Mouse (Mus musculus) embryonic stem cell, embryonic (primary cell): Measurements from ENCODE around the gene Spata25.

Source experiments
- CTCF ChIA-PET, 4 experiments: fragments of 300-600 bp in 2 of 4; fragments of 350-600 bp in 2 of 4; sonication (Branson Sonifier 250); formaldehyde crosslinking; loops; one replicate each; lab custom pipeline; 2022; ENCODE audit warnings: inconsistent platforms in 2 of 4; lab: Charles Lee
- POLR2A ChIA-PET, 4 experiments: fragments of 300-600 bp in 2 of 4; fragments of 350-600 bp in 2 of 4; sonication (Branson Sonifier 250); formaldehyde crosslinking; loops; one replicate each; lab custom pipeline; 2022; ENCODE audit warnings: antibody characterized with exemption in 4 of 4, inconsistent platforms in 1 of 4; lab: Charles Lee

Gene Spata25

DNA sequence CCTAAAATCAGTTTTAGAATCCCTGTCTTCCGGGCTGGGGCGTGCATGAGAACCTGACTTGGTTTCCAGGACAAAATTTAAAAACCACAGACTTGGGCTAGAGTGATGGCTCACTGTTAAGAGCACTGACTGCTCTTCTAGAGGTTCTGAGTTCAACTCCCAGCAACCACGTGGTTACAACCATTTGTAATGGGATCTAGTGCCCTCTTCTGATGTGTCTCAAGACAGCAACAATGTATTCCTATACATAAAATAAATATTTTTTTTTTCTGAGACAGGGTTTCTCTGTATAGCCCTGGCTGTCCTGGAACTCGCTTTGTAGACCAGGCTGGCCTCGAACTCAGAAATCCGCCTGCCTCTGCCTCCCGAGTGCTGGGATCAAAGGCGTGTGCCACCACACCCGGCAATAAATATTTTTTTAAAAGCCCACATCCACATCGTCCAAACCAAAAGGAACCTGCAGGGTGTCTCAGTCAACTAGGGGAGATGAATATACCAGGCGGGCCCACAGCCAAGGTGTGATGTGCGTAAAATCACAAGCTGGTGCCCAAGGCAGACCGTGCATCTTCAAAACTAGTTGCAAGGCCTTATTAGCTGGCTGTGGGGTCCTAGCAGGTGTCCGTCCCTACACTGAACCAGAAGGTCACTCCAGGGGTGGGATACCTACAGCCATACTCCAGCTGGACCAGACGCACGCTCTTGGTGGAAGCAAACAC is 3.9 kb upstream of the Spata25 start:
- ChIA-PET CTCF (interaction anchor here in 3 of 4 experiments (0.5 to 2.8 kb wide), 21 partner anchors 9 to 251 kb away, joined by 3 to 24 read pairs (median 4); partner anchors contain the start of genes Zswim1 (in 2 of the 3), Pltp (in 1 of the 3) and Snx21 (in 1 of the 3)), POLR2A (interaction anchor here (0.6 to 19.6 kb wide), 55 partner anchors 9 to 116 kb away, joined by 3 to 527 read pairs (median 6); partner anchors contain the start of genes Acot8 (in 3 of the 4), Zswim1 (in 3 of the 4), Zswim3 (in 3 of the 4) and Pcif1 (in 2 of the 4))

DNA sequence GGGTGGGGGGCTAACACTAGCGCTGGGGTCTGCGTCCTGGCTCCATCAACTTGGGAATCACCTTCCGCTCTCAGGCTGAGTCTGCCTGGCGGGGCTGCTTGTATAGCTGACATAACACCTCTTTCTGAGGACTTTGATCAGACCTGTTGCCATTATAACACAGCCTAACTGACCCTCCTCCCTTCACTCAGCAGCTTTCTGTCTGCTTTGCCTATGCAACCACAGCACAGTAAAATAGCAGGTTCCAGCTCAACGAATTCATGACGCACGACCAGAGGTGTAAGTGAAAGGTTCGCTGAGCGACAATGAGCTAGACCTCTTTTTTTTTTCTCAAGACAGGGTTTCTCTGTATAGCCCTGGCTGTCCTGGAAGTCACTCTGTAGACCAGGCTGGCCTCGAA is 2.7 kb upstream of the Spata25 start:
- POLR2A ChIA-PET: interaction anchor here in 3 of 4 experiments (0.5 to 19.6 kb wide), 19 partner anchors 7 to 1768 kb away, joined by 3 to 527 read pairs (median 6); partner anchors contain the start of genes Acot8 (in 3 of the 3), Zswim1 (in 3 of the 3), Zswim3 (in 3 of the 3) and Spata25 (in 2 of the 3)
- CTCF ChIA-PET: interaction anchor here in 1 of 4 experiments (1.1 kb wide), 1 partner anchor 15 kb away, joined by 3 read pairs; no protein-coding TSS in a partner anchor

DNA sequence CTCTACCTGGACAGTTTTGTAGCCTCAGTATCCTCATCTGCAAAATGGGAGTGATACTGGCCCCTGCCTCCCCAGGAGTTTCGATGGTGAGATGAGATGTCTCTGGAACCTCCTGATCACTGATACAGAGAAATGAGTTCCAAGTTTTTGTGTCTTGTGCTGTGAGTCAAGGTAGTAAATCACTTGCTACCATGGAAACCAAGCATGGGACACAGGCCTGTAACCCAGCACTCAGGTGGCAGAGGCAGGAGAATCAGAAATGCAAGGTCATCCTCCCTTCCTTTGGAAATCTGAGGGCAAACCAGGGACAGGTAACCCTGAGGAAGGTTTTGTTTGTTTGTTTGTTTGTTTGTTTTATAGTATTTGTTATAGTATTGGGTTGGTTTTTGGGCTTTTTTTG is 753 bp upstream of the Spata25 start:
- ChIA-PET CTCF (interaction anchor here in 1 of 4 experiments (0.6 kb wide), 1 partner anchor 35 kb away, joined by 3 read pairs; no protein-coding TSS in a partner anchor), POLR2A (interaction anchor here in 2 of 4 experiments (0.6 to 18.2 kb wide), 9 partner anchors 9 to 48 kb away, joined by 3 to 694 read pairs (median 134); partner anchors contain the start of genes Acot8 (in 2 of the 2), Ctsa (in 2 of the 2), Neurl2 (in 2 of the 2) and Zswim3 (in 2 of the 2))

DNA sequence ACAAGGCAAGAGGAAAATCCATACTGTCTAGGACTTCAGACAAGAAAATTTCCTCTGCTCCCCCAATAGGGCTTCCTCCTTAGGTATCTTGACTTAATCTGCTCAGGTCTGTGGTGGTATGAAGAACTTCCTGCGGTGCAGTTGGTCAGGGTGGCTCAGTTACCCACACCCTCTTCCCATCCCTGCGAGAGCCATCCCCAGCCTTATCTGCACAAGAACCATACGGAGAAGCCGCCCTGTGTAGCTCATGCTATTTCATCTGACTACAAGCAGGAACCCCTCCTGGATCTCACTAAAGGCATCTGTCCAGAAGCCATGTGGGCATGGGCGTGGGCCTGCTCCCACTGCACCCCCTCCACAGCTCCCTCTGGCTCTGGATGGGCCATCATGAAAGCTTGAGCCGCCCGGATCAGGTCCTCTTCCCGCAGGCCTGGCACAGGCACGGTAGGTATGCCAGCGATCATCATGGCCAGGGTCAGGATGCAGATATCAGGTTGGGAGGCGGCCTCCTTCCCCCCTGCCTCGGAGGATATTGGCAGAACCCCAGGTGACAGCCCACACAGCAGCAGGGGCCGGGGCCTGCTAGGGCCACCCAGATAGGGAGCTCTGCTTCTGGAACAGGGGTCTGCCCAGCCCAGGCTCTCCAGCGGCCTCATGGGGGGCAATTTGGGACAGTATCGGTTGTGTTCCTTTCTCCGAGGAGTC is 1.0 kb downstream of the Spata25 start:
- POLR2A ChIA-PET: interaction anchor here in 3 of 4 experiments (0.7 to 18.2 kb wide), 31 partner anchors 8 to 86 kb away, joined by 3 to 694 read pairs (median 5); partner anchors contain the start of genes Acot8 (in 3 of the 3), Zswim3 (in 3 of the 3), Ctsa (in 2 of the 3) and Neurl2 (in 2 of the 3)
- CTCF ChIA-PET: interaction anchor here in 3 of 4 experiments (0.6 to 4.6 kb wide), 7 partner anchors 10 to 437 kb away, joined by 3 to 22 read pairs (median 3); no protein-coding TSS in a partner anchor

DNA sequence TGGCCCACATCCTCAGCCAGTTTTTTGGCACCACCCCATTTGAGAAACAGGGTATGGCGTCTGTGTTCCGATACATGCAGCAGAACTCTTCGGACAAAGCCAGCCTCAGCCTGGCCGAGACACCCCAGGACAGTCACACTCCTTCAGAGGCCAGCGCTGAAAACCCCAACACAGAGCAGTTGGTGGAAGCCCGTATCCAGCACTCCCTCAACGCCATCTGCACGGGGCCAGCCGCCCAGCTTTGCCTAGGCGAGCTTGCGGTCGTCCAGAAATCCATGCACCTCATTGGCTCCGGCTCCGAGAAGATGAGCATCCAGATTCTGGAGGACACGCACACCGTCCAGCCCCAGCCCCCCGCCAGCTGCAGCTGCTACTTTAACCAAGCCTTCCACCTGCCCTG is 2.8 kb downstream of the Spata25 start:
- ChIA-PET POLR2A (interaction anchor here in 3 of 4 experiments (0.6 to 18.2 kb wide), 33 partner anchors 8 to 985 kb away, joined by 3 to 694 read pairs (median 22); partner anchors contain the start of genes Acot8 (in 3 of the 3), Ctsa (in 3 of the 3), Neurl2 (in 3 of the 3) and Zswim3 (in 3 of the 3)), CTCF (interaction anchor here in 3 of 4 experiments (0.5 to 4.6 kb wide), 6 partner anchors 30 to 700 kb away, joined by 3 to 22 read pairs (median 6); no protein-coding TSS in a partner anchor)

DNA sequence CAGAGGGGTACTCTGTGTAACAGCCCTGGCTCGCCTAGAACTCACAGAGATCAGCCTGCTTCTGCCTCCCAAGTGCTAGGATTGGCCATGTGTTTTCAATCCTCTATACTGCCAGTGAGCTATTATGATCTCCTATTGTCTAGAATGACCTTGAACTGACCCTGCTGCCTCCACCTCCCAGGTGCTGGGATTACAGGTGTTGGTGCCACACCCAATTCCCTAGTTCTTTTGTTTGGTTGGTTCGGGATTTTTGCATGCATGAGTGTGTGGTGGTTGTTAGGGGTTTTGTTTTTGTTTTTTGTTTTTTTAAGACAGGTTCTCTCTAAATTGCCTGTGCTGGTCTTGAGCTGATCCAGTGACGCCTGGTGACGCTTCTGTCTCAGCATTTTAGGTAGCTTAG is 4.4 kb downstream of the Spata25 start:
- CTCF ChIA-PET: interaction anchor here (0.5 to 4.6 kb wide), 17 partner anchors 9 to 610 kb away, joined by 3 to 52 read pairs (median 5); partner anchors contain the start of genes Acot8 (in 2 of the 4), Zswim3 (in 2 of the 4), Ctsa (in 1 of the 4) and Gm20458 (in 1 of the 4)
- POLR2A ChIA-PET: interaction anchor here (0.6 to 18.2 kb wide), 92 partner anchors 9 to 1772 kb away, joined by 3 to 694 read pairs (median 6); partner anchors contain the start of genes Acot8 (in 4 of the 4), Ctsa (in 4 of the 4), Zswim3 (in 4 of the 4) and Neurl2 (in 3 of the 4)

DNA sequence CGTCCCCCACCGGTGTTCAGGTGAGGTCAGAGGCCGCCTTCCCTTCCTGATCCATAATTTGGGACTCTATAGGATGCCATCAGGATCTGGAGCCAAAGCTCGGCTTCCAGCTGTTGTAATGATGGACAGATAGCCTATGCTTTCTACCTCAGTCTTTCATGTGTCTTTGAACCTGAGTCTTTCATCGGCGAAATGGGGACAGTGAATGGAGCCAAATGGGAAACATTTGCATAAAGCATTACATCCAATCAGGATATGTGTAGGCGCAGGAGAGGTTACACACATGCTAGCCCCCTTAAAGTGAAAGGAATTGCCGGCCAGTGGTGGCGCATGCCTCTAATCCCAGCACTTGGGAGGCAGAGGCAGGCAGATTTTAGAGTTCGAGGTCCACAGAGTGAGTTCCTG is 5.2 kb downstream of the Spata25 start:
- CTCF ChIA-PET: interaction anchor here (0.6 to 3.3 kb wide), 25 partner anchors 9 to 363 kb away, joined by 3 to 52 read pairs (median 4); partner anchors contain the start of genes Acot8 (in 2 of the 4), Ctsa (in 2 of the 4), Neurl2 (in 2 of the 4) and Zswim3 (in 2 of the 4)
- POLR2A ChIA-PET: interaction anchor here (0.6 to 18.2 kb wide), 90 partner anchors 8 to 752 kb away, joined by 3 to 694 read pairs (median 5); partner anchors contain the start of genes Acot8 (in 4 of the 4), Ctsa (in 4 of the 4), Zswim3 (in 4 of the 4) and Neurl2 (in 3 of the 4)

DNA sequence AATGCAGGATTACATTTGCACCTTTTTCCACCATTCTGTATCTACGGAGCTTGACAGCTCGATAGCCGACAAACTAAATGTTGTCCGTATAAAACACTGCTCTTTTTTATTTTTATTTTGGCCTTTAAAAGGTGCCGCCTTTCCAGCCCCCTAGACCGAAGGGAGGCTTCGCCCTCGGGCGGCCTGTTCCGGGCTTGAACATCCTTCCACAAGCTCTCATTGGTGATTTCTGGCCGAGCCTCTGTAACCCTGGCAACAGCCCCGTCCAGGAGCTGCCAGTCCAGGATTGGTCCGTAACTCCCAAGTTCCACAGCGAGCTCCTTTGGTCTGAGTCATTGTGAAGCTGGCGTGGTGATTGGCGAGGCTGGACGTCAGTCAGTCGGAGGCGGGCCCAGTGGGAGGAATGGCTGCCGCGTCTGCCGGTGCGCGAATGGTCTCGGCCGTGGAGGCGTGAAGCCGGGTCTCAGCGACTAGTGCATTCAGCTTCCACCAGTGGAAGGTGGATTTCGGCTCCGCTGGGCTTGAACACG is 5.6 kb downstream of the Spata25 start, which contains the start of gene Zswim1:
Gene Zswim1 (plus strand): TSS at position 51 of the 530 bp plus-strand sequence.
- CTCF ChIA-PET: interaction anchor here (0.6 to 3.3 kb wide), 23 partner anchors 10 to 322 kb away, joined by 3 to 52 read pairs (median 5); partner anchors contain the start of genes Ctsa (in 2 of the 4), Neurl2 (in 2 of the 4), Acot8 (in 1 of the 4) and Pltp (in 1 of the 4)
- POLR2A ChIA-PET: interaction anchor here (0.6 to 18.2 kb wide), 88 partner anchors 9 to 751 kb away, joined by 3 to 694 read pairs (median 5); partner anchors contain the start of genes Acot8 (in 4 of the 4), Zswim3 (in 4 of the 4), Ctsa (in 3 of the 4) and Neurl2 (in 3 of the 4)

DNA sequence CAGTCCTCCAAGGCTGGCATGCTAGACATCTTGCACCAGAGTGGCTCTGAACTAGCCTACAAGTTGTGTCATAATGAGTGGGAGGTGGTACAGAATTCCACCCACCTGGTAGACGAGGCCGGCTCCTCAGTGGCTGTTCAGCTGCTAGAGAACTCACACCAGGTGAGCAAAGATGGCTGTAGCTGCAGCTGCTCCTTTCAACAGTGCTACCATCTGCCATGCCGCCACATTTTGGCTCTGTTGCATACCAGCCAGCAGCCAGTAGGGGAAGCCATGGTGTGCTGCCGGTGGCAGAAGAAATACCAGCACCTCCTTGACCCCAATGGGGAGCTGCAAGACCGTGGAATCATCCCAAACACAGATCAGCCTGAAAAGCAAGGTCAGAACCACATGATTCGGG is 7.3 kb downstream of the Spata25 start:
- POLR2A ChIA-PET: interaction anchor here in 3 of 4 experiments (0.5 to 18.2 kb wide), 19 partner anchors 14 to 975 kb away, joined by 3 to 694 read pairs (median 75); partner anchors contain the start of genes Acot8 (in 3 of the 3), Ctsa (in 3 of the 3), Neurl2 (in 3 of the 3) and Zswim3 (in 3 of the 3)
- CTCF ChIA-PET: interaction anchor here in 3 of 4 experiments (0.6 to 3.3 kb wide), 8 partner anchors 12 to 94 kb away, joined by 3 to 19 read pairs (median 4); partner anchors contain the start of genes Ctsa (in 1 of the 3) and Zfp335 (in 1 of the 3)

DNA sequence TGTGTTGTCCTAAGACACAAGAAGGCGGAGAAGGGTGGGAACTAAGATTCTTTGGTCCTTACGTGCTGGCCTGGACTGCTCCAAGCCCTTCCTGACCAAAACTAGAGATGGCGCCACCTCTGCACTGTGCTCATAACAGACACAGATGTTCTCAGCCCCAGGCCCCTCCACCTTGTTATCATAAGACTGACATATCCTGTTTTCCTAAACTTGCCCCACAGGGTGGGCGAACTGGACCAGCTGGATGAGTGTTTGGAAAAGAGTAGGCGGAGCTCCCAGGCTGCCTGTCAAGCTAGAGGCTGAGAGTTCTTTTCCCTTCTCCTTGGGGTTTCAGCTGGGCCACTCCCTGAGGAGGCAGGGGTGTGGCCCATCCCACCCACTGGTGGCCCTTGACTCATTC is 10.6 kb downstream of the Spata25 start:
- ChIA-PET POLR2A (interaction anchor here (0.6 to 18.2 kb wide), 20 partner anchors 8 to 94 kb away, joined by 3 to 694 read pairs (median 6); partner anchors contain the start of genes Acot8 (in 3 of the 4), Zswim3 (in 3 of the 4), Ctsa (in 2 of the 4) and Neurl2 (in 2 of the 4)), CTCF (interaction anchor here in 3 of 4 experiments (0.7 to 1.8 kb wide), 5 partner anchors 11 to 44 kb away, joined by 3 to 14 read pairs (median 3); no protein-coding TSS in a partner anchor)

DNA sequence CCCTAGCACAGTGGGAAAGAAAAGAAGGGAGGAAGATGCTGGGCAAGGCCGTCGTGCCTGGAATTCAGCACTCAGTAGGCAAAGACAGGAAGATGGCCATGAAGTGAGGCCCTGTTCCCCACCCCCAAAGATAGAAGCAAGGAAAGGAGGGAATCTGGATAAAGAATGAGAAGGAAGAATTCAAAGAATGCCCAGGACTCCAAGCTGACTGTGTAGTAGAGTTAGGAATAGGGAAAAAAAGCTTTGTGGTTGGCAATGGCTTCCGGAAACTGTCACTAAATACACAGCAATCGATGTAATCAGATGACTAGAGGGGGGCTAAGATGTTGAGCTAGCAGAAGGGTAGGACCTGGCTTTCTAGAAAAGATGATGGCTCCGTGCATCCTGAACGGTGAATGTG is 11.1 kb downstream of the Spata25 start:
- ChIA-PET CTCF (interaction anchor here in 2 of 4 experiments (1.4 to 1.8 kb wide), 3 partner anchors 23 to 26 kb away, joined by 3 to 14 read pairs (median 5); no protein-coding TSS in a partner anchor), POLR2A (interaction anchor here in 3 of 4 experiments (0.7 to 18.2 kb wide), 18 partner anchors 9 to 95 kb away, joined by 3 to 694 read pairs (median 6); partner anchors contain the start of genes Acot8 (in 3 of the 3), Zswim3 (in 3 of the 3), Ctsa (in 2 of the 3) and Neurl2 (in 2 of the 3))

DNA sequence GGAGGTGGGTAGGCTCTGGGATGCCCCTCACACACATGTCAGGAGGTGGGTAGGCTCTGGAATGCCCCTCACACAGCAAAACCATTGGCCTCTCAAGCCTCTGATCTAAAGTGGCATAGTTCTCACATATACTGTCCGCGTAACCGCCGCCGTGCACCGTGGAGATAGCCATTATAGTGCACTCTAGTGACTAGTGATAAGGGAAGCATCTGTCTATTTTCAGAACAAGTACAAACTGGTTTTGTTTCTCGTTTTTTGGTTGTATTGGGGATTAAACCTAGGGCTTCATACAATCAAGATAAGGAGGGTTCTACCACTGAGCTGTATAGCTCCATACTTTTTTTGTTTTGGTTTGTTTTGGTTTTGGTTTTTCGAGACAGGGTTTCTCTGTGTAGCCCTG is 12.5 kb downstream of the Spata25 start:
- ChIA-PET POLR2A (interaction anchor here in 3 of 4 experiments (0.6 to 18.2 kb wide), 15 partner anchors 9 to 667 kb away, joined by 3 to 694 read pairs (median 6); partner anchors contain the start of genes Acot8 (in 3 of the 3), Zswim3 (in 3 of the 3), Ctsa (in 2 of the 3) and Neurl2 (in 2 of the 3)), CTCF (interaction anchor here in 3 of 4 experiments (0.6 to 2.4 kb wide), 3 partner anchors 22 to 90 kb away, joined by 3 to 10 read pairs (median 3); no protein-coding TSS in a partner anchor)

DNA sequence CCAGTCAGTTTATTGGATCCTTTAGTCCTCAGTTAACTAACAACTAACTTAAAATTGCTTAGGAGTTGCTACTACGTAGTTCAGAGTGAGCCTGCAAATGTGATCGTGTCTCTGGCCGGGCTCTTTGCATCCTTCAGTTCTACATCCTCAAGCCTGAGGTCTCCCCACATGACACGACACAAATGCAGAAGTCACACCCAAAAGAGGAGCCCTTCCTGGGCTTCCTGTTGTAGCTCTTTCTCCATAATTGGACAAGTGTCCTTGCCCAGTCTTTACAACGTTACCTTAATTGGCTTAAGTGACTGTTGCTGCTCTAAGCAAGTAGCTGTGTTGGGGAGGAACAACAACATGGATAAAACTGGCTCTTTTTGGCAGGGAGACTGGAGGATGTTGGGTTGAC is 13.0 kb downstream of the Spata25 start:
- ChIA-PET POLR2A (interaction anchor here (0.5 to 18.2 kb wide), 17 partner anchors 8 to 666 kb away, joined by 3 to 694 read pairs (median 5); partner anchors contain the start of genes Acot8 (in 3 of the 4), Zswim3 (in 3 of the 4), Ctsa (in 2 of the 4) and Neurl2 (in 2 of the 4)), CTCF (interaction anchor here (0.6 to 2.4 kb wide), 4 partner anchors 21 to 146 kb away, joined by 3 to 10 read pairs (median 3); no protein-coding TSS in a partner anchor)

DNA sequence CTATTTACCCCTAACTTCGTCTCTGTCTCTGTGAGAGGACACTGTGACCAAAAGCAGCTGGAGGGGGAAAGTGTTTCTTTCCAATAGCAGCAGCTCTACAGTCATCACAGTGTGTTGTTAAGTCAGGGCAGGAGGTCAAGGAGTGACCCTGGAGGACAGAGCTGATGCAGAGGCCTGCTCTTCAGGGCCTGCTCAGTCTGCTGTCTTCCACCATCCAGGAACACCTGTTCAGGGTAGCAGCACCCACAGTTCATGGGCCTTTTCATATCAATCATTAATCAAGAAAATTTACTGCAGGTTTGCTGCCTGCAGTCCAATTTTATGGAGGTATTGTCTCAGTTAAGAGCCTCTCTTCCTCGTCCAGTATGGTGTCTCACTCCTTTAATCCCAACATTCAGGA is 14.8 kb downstream of the Spata25 start:
- ChIA-PET POLR2A (interaction anchor here in 3 of 4 experiments (1.1 to 18.2 kb wide), 7 partner anchors 6 to 26 kb away, joined by 5 to 694 read pairs (median 397); partner anchors contain the start of genes Acot8 (in 3 of the 3), Zswim3 (in 3 of the 3), Zswim1 (in 2 of the 3) and Ctsa (in 1 of the 3)), CTCF (interaction anchor here in 2 of 4 experiments (1.3 to 1.5 kb wide), 2 partner anchors 19 to 20 kb away, joined by 3 to 5 read pairs; no protein-coding TSS in a partner anchor)

DNA sequence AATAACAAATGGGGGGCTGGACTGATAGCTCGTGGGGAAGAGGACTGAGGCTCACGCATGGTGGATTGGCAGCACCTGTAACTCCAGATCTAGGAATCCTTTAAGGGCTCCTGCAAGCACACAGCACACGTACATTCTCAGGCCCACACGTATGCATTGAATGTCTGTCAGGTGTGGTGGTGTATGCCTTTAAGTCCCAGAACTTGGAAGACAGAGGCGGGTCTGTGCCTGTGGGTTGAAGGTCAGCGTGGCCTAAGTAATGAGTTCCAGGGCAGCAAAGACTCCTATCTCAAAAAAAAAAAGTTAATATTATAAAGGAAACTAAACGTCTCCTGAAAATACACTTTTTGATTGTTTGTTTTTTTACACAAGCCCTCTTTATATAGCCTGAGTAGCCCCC is 21.7 kb downstream of the Spata25 start:
- POLR2A ChIA-PET: interaction anchor here (1.0 to 24.1 kb wide), 29 partner anchors 8 to 111 kb away, joined by 3 to 694 read pairs (median 24); partner anchors contain the start of genes Ctsa (in 3 of the 4), Neurl2 (in 3 of the 4), Zswim1 (in 3 of the 4) and Pcif1 (in 2 of the 4)
- CTCF ChIA-PET: interaction anchor here in 2 of 4 experiments (0.6 to 6.8 kb wide), 6 partner anchors 11 to 162 kb away, joined by 3 to 68 read pairs (median 3); partner anchors contain the start of gene Ctsa (in 1 of the 2)
